Mouse (Mus musculus): ENCODE data around the gene Adgrg6.

Adgrg6 gene

DNA sequence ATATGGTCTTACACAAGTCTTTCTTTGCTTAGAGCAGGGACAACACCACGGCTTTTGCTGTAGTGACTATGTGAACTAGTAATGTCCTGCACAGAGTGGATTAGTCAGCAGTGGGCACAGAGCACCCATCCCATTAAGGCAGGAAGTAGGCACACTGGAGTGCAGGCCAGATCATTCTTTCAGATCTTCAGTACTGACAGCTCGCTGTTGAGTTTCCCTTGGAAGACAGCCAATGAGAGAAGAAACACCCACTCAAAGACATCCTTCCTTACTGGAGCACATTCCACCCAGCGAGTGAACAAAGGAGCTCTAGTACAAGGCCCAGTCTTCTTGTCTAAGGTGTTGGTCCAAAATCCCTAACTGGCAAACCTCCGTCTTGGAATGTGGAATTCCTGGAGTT is 53.6 kb downstream of the Adgrg6 start:
- DNase-seq (ENCODE audit: low read depth, low spot score): peak; percentile 4

- no peak for DNase-seq (ENCODE audit: low read depth, low spot score)
These were observed 62.2 kb downstream of the Adgrg6 start for GRCm38 (mm10) chr10:14483257-14483656.

DNA sequence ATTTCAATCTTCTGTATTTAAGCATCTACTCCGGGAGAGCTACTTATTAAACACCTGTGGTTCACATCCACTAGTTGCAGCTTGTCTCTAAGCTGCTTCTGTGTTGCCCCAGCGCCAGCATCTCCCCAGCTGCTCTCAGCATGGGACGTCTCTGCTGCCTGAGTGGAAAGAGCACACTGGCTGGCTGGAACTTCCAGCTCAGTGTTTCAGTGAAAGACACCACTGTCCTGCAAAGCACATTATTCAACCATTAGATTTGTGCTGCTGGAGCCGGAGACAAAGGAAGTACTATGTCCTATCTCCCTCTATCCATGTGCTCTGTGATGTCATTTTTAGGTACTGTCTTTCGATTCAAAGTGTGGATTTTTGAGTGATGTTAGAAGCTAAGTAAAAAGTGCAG is 63.0 kb downstream of the Adgrg6 start:
- DNase-seq (ENCODE audit: low read depth, low spot score): peak; percentile 76

DNA sequence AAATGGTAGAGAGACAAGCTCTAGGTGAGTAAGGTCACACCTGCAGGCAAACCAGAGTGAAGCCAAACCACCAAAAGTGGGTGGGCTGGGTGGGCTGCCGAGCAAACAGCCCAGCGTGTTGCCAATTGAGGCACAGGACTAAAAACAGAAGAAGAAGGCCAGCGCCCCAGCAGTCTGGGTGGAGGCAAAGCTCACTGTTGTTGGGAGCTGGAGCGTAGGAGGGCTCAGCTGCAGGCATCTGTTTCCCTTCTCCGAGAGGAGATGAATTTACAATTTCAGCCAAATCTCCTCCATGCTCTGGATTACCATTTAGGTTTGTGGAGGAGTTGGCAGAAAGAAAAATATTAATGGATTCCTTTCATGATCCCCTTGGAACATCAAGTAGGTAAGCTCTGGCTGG is 64.5 kb downstream of the Adgrg6 start:
- peak; percentile 62 for DNase-seq (ENCODE audit: low read depth, low spot score)

- no peak for DNase-seq (ENCODE audit: low read depth, low spot score)
These were observed 69.1 kb downstream of the Adgrg6 start for GRCm38 (mm10) chr10:14476393-14476792.

DNA sequence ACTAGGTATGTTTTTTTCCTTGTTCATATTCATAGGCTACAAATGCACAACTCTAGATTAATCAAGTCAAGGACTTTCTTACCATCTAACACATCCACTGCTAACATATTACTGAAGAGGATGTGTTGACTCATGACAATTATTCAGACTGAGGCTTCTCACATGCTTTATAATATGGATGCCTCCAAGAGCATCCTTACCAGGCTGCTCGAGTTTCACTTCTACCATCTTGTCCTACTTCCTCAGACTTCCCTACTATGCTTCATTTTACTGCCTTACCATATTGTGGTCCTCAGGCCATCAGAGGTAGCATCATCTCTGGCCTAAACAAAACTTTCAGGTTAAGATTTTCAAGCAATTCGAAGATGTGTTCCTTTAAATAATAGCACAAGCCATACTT is 69.8 kb downstream of the Adgrg6 start:
- no peak for DNase-seq (ENCODE audit: low read depth, low spot score)

DNA sequence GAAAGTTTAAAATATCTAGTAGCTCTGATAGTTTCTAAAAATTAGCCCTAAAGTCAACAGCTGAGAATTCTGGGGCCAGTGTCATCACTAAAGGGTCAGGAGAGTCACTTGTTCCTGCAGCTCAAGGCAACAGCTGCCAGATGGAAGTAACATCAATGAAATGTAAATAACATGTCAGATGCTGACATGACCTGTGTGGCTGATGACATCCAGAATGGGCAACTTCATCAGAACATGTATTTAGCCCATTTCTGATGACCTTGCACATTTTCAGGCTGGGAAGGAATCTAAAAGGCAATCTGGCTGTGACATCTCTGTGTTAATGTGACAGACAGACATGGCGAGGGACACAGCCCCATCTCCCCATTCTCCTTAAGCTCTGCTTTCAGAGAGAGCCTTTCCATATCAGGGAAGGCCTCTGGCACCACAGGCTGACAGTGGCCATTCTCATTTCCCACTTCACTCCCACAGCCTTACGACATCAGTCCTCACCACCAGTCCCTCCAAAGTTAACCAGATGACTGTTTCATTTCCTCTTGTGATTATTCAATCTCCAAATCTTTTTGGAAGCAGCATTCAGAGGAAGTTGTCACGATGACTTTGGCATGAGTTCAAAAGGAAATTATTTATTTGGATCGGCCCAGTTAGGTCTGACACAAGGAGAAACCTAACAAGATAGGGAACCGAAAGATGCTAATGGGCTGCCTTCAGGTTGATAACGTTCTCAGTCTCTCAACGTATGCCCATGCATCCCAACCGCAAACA is 70.7 kb downstream of the Adgrg6 start:
- no peak for DNase-seq (ENCODE audit: low read depth, low spot score)

DNA sequence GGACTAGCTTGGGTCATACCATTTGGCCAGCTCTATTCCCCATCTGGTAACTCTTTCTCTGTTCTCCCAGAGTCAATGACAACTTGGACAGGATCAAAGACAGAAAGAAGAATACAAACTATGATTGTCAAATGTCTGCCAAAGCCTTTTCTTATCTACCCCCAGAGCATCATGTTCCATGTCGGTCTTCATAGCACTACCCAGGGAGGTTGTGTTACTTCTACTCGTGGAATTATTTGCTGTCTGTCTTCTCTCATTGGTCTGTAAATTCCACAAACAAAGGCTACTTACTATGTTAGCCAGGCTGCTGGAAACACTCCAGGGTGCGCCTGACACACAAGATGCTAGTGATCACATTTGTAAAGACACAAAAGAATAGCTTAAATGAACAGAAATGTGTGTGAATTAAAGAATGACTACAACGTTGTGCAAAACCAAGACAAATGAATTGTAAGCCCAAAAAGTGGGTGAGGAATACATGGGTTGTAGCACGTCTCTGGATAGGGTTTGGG is 74.4 kb downstream of the Adgrg6 start:
- no peak for DNase-seq (ENCODE audit: low read depth, low spot score)

DNA sequence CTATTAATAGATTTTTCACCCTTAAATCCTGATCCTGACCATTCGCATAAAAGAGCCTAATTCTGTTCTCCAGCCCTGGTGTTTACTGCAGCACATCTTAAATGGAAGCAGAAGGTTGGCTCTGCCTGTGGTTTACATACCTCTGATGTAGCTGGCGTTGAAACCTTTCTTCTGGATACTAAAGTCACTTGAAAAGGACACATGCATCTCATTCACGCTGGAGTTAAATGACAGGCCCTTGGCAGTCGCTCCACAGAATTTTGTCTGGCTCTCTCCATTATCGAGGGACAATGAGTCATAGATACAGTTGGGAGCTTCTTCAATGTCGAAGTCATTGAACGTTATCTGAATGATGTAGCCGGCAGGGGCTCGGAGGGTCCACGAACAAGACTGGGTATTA is 76.8 kb downstream of the Adgrg6 start:
- no peak for DNase-seq (ENCODE audit: low read depth, low spot score)

GRCm38 (mm10) chr10:14463796-14464511 is 81.5 kb downstream of the Adgrg6 start:
- DNase-seq (ENCODE audit: low read depth, low spot score): no peak

DNA sequence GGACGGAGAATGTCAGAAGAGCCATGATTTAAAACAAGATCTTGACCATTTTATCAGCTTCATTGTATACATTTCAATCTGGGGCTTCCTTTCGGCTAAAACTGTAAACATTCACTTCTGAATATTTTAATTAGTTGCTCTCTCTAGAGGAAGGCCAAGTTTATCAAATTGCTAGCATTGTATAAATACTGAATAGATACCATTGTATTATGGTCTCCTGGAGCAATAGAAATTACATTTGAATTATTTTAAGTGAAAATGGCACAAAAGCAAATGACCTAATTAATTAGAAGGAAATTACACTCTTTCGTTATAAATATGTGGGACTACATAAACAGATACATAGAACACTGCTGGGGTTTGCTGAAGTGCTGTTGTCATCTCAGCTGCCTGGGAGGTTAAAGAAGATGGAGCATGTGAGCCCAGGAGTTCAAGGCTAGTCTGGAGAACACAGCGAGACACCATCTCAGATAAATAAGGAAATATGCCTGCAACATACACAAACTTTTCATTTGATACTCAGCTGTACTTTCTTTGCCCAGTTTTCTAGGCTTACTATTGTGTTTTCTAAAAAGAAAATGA is 84.4 kb downstream of the Adgrg6 start:
- DNase-seq (ENCODE audit: low read depth, low spot score): no peak

DNA sequence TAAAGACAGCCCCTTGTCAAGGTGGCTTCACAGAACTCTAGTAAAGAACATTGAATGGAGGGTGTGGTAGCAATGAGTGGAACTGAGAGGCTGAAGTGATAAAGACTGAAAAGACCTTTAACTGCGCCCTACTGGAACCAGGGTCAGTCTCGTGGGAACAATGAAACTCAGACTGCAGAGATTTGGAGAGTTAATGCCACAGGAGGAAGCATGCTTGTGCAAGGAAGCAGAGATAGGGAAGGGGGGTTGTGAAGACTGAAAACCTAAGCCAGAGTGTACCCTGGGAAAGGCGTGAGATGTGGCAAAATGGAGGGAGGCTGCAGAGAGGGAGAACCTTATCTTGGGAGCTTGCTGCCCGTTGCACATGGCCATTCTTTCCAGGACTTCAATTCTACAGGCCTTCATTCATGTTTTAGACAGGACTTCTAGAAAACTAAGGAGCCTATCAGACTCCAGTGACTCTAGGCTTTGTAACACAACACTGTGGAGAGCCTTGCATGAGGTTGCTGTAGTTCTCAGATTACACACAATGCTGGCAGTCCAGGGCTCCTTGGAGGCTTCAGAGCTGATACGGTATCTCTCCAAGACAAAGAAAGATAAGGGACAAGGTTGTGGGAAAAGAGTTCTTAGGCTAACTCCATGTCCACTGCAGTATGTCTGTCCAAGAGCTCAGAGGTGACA is 85.1 kb downstream of the Adgrg6 start:
- DNase-seq (ENCODE audit: low read depth, low spot score): no peak

DNA sequence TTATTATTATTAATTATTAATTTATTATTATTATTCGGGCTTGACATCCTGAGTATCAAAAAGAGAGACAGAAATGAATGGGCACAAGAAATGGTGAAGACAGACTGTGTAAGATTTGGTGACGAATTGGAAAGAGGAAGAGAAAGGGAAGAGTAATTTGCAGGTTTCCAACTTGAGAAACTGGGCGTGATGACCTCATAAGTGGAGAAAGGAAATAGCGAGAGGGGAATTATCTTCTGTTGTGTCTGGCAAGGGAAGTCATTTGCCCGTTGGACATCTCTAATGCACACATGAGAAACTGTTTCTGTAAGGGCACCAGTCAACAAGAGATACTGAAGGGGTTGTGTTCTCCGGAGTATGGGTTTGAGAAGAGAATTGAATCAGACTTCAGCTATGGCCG is 85.6 kb downstream of the Adgrg6 start:
- no peak for DNase-seq (ENCODE audit: low read depth, low spot score)

- no peak for DNase-seq (ENCODE audit: low read depth, low spot score)
These were observed 86.1 kb downstream of the Adgrg6 start for GRCm38 (mm10) chr10:14459330-14459729.

DNA sequence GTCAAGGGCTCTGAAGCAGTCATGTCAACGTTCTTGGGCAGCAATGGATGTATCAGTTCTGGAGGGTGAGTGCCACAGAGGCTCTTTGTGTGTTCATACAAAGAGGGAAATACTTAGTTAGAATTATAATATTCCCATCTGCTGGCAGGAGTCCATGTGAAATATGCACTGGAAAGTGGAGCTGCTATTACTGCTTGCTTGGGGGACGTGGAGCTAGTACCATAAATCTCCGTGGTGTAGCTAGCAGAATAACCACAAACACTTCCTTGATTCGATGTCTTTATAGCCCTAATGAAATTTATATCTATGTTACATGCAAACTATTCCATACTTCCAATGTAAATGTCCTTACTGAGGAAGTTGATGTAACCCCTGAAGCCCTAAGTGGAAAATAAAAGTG is 91.0 kb downstream of the Adgrg6 start:
- no peak for DNase-seq (ENCODE audit: low read depth, low spot score)

- peak; percentile 60 for DNase-seq (ENCODE audit: low read depth, low spot score)
These were observed 93.6 kb downstream of the Adgrg6 start for GRCm38 (mm10) chr10:14451811-14452210.

DNA sequence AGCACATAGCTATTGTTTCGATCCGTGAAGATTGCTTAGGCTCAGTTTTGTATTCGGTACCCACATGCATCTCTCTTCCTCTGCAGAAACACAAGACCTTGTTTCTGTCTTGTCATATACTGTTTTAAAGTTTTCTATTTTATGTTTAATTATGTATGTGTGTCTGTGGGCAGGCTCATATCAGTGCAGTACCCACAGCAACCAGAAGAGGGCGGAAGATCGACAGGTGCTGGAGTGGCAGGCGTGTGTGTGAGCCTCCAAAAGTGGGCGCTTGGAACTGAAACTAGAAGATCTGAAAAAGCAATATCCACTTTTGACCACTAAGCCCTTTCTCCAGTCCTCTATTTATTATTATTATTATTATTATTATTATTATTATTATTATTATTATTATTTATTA is 95.4 kb downstream of the Adgrg6 start:
- no peak for DNase-seq (ENCODE audit: low read depth, low spot score)

DNA sequence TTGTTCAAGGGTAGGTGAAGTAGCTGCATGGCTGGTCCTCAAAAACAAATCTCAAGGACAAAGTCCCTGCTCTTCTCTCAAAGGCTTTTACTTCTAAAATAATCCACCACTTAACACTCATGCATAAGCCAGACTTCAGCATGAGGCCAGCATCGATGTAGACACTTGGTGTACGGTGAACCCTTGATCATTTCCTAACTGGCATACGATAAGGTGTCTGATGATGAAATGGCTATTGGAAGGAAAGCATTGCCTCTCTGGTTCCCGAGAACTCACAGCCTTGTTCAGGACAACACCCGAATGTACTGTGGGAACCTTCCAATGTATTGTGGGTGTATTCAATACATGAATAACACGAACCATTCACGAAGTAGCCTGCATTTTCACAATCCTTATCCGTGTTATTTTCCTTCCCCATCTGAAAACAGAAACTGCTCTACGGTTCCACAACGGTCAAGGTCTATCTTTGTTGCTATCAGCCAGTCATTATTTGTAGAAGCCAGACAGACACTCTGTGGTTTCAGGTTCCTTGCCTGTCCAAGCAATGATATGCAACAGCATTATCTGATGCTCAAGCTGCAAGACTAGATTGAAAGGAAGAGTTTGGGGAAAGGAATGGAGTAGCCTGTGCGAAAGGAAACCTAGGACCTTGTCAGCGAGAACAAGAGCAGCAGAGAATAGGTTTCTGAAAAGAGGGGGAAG is 99.7 kb downstream of the Adgrg6 start:
- no peak for DNase-seq (ENCODE audit: low read depth, low spot score)

DNA sequence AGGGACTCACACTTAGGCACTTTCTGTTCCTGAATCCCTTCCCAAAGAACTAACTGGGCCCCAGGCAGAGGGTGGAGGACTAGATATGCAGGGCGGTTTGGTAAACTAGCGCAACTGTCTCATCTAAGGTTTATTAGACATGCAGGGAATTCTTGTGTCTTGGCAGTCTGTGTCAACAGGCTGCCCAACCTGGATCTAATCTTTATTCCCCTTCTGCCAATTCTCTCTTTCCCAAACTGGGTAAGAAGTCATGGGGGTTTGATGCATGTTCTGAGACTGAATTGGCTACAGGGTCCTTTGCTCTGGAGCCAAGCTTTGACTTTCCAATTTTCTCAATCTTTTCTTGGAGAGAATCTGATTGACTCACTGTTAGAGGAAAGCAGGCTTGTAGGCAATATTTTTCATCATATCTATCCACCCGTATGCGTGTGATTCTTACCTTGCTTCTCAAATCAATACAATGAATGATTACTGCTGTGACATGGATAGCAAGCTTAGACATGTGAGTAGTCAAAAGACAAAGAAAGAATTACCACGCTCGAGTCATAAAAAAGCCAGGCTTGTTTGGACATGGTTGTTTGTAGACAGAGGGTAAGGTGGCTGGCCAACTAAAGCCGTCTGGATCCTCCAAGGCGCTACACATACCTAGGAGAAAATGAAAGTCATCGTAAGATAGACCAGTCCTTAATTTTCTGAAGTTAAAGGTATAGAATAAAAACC is 104.4 kb downstream of the Adgrg6 start:
- DNase-seq (ENCODE audit: low read depth, low spot score): no peak

DNA sequence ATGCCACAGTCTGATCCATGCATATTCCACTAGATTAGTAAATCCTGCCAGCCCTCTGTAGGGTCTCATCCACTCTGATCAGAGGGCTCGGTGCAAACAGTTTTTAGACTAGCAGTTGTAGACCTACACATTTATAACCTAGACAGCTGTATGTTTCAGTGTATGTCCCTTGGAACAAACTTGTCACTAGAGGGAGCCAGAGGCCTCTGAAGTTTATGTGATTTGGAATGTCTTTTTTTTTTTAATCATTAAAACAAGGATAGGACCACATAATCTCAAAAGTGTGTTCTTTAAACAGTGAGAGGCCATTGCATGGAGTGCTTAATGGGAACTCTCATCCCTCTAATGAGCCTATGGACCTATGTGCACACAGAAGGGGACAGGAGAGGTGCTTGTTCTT is 141.4 kb downstream of the Adgrg6 start:
- DNase-seq (ENCODE audit: low read depth, low spot score): peak; percentile 42

- DNase-seq (ENCODE audit: low read depth, low spot score): no peak
These were observed 143.7 kb downstream of the Adgrg6 start for GRCm38 (mm10) chr10:14401744-14402143.
